Mouse (Mus musculus) gastrocnemius, postnatal 4 days (tissue): ENCODE results near the gene Cdk5rap2. TPM values are rescaled to one million over a fixed set of nuclear protein-coding genes. Genes with fewer than 3 reads are reported as not detected.

ENCODE experiments used
- DNase-seq, 2 experiments: peaks; one replicate each; pipeline ENCODE4 v3.0.0; 2021 to 2022; ENCODE audit warnings: low spot score in 2 of 2, mixed read lengths in 2 of 2
- total RNA-seq, 2 experiments: library from RNA; stranded (reverse); gene quantifications; 2 replicates each; pipeline ENCODE4 v1.2.3; 2021

The Cdk5rap2 gene
- total RNA-seq, 2 experiments from 2014 or later: 17.7 to 18.1 TPM

- peak in 1 of 2 experiments; percentile 34 for DNase-seq
Observed at GRCm38 (mm10) chr4:70265248-70265647, 145.0 kb downstream of the Cdk5rap2 start.

- no peak for DNase-seq
Observed at GRCm38 (mm10) chr4:70262850-70263249, 147.4 kb downstream of the Cdk5rap2 start.

- no peak for DNase-seq
Observed at GRCm38 (mm10) chr4:70261315-70261714, 148.9 kb downstream of the Cdk5rap2 start.

GRCm38 (mm10) chr4:70260419-70260807 lies 149.8 kb downstream of the Cdk5rap2 start:
- DNase-seq: no peak

GRCm38 (mm10) chr4:70259726-70260418 lies 150.4 kb downstream of the Cdk5rap2 start:
- no peak for DNase-seq

- DNase-seq: no peak
Observed at GRCm38 (mm10) chr4:70258826-70259225, 151.4 kb downstream of the Cdk5rap2 start.

- no peak for DNase-seq
Observed at GRCm38 (mm10) chr4:70258205-70258604, 152.0 kb downstream of the Cdk5rap2 start.

- no peak for DNase-seq
Observed at GRCm38 (mm10) chr4:70251782-70252181, 158.5 kb downstream of the Cdk5rap2 start.

GRCm38 (mm10) chr4:70245706-70246105 lies 164.5 kb downstream of the Cdk5rap2 start:
- no peak for DNase-seq

GRCm38 (mm10) chr4:70243561-70244120 lies 166.6 kb downstream of the Cdk5rap2 start:
- DNase-seq: no peak

GRCm38 (mm10) chr4:70239731-70240130 lies 170.5 kb downstream of the Cdk5rap2 start:
- no peak for DNase-seq

GRCm38 (mm10) chr4:70238862-70239261 lies 171.4 kb downstream of the Cdk5rap2 start:
- DNase-seq: no peak

- DNase-seq: no peak
Observed at GRCm38 (mm10) chr4:70232383-70232782, 177.9 kb downstream of the Cdk5rap2 start.

- DNase-seq: no peak
Observed at GRCm38 (mm10) chr4:70229874-70230273, 180.4 kb downstream of the Cdk5rap2 start.

- DNase-seq: no peak
Observed at GRCm38 (mm10) chr4:70228350-70228749, 181.9 kb downstream of the Cdk5rap2 start.

- DNase-seq: no peak
Observed at GRCm38 (mm10) chr4:70227667-70228066, 182.6 kb downstream of the Cdk5rap2 start.

- no peak for DNase-seq
Observed at GRCm38 (mm10) chr4:70224503-70224902, 185.7 kb downstream of the Cdk5rap2 start.

GRCm38 (mm10) chr4:70221878-70222277 lies 188.4 kb downstream of the Cdk5rap2 start:
- DNase-seq: no peak

GRCm38 (mm10) chr4:70221370-70221769 lies 188.9 kb downstream of the Cdk5rap2 start:
- no peak for DNase-seq

GRCm38 (mm10) chr4:70220277-70221180 lies 189.7 kb downstream of the Cdk5rap2 start:
- DNase-seq: peak in 1 of 2 experiments; percentile 32

- DNase-seq: no peak
Observed at GRCm38 (mm10) chr4:70219776-70220175, 190.5 kb downstream of the Cdk5rap2 start.

GRCm38 (mm10) chr4:70185971-70186370 lies 224.3 kb downstream of the Cdk5rap2 start:
- DNase-seq: no peak
